Comparison of ENCODE assay signal across 14 mouse cellular contexts in the genomic region with DNA sequence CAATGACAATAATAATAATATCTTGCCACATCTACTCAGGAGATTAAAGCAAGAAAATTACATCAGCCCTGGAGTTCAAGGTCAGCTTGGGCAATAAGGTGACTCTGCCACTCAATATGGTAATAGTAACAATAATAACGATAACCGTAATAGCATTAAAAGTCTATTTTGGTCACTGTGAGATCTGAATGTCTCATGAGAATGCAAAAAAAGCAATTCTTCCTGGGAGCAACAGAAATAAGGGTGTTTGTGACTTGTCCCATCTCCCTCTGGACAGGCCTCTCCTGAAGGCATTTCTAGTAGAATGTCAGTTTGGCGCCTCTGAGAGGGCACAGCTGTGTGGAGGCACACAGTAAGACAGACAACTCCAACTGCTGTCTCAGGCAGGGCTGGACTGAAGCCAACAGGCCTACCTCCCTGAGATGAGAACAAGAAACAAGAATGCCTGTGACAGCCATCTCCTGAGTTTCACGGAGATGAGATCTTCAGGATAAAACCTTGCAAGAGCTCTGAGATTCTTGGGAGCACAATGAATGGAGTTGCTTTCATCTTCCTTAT.
DNase-seq lines count a peak whose midpoint lies in the region; ATAC-seq and TF ChIP-seq lines count a peak whose summit lies in the region.
"Had no signal": no experiment of that assay in that cellular context is flagged by ENCODE, and none has a peak within 500 bp of the region (broad histone marks: within the 10 kb centered on the region; RNA-seq: fewer than 3 reads in every experiment).

No protein-coding gene starts in this region.

- H3K27ac ChIP-seq in hindbrain, postnatal 0 days, result no peak overlapping the region
- H3K27ac ChIP-seq in hindbrain, embryonic 16.5 days (ENCODE audit: low read depth, low read length), result no peak overlapping the region
- H3K27ac ChIP-seq in lung, embryonic 16.5 days (ENCODE audit: low read length), result peak overlapping the region; percentile 30; the same call in 1 of the 2 replicates
- H3K27ac ChIP-seq: heart, adult 2 months; hindbrain, embryonic 15.5 days; liver, embryonic 15.5 days; midbrain, embryonic 10.5 days had no signal

- ATAC-seq in hindbrain, postnatal 0 days, result no peak
- ATAC-seq in hindbrain, embryonic 16.5 days, result no peak
- ATAC-seq in lung, embryonic 16.5 days (ENCODE audit: low read depth), result peak; percentile 92
- no peak for ATAC-seq in erythroid progenitor cell, adult 5-6 weeks (replicated peaks; ENCODE audit: low FRiP score, poor library complexity, severe bottlenecking)
- ATAC-seq: CD4-positive, CD25-positive, alpha-beta regulatory T cell, adult 4 months had no signal

- no peak for TF ChIP-seq POLR2A in myocyte (IDR thresholded peaks at IDR 0.05; ENCODE audit: insufficient read length, low read depth)

- no peak overlapping the region for H3ac ChIP-seq in myocyte (ENCODE audit: control insufficient read depth, insufficient read length)

- H3K4me3 ChIP-seq in hindbrain, postnatal 0 days (ENCODE audit: low read length), result no peak overlapping the region
- H3K4me3 ChIP-seq in hindbrain, embryonic 16.5 days (ENCODE audit: low read length), result no peak overlapping the region
- H3K4me3 ChIP-seq in lung, embryonic 16.5 days (ENCODE audit: low read length), result no peak overlapping the region
- no peak overlapping the region for H3K4me3 ChIP-seq in myocyte
- H3K4me3 ChIP-seq: heart, adult 2 months; hindbrain, embryonic 15.5 days; liver, embryonic 15.5 days; midbrain, embryonic 10.5 days had no signal

- no peak overlapping the region for H3K9ac ChIP-seq in hindbrain, postnatal 0 days (replicated peaks; ENCODE audit: low read length)
- H3K9ac ChIP-seq in hindbrain, embryonic 16.5 days (ENCODE audit: low read depth, low read length), result no peak overlapping the region
- H3K9ac ChIP-seq in lung, embryonic 16.5 days (ENCODE audit: low read length), result no peak overlapping the region
- H3K9ac ChIP-seq: hindbrain, embryonic 15.5 days; liver, embryonic 15.5 days had no signal

- peaks cover 18% of the 10 kb centered on the region for H3K4me1 ChIP-seq in hindbrain, postnatal 0 days (ENCODE audit: insufficient read depth, low read length)
- H3K4me1 ChIP-seq in hindbrain, embryonic 16.5 days (ENCODE audit: control insufficient read depth, insufficient read depth, low read depth, low read length), result peaks cover 24% of the 10 kb centered on the region
- H3K4me1 ChIP-seq in lung, embryonic 16.5 days (replicated peaks; ENCODE audit: control insufficient read depth, insufficient read depth, low read length), result no peaks in the 10 kb centered on the region
- H3K4me1 ChIP-seq: liver, embryonic 15.5 days had no signal

- no peaks in the 10 kb centered on the region for H3K36me3 ChIP-seq in hindbrain, postnatal 0 days (ENCODE audit: insufficient read depth, low read length)
- no peaks in the 10 kb centered on the region for H3K36me3 ChIP-seq in hindbrain, embryonic 16.5 days (ENCODE audit: control insufficient read depth, insufficient read depth, low read length)
- H3K36me3 ChIP-seq in lung, embryonic 16.5 days (ENCODE audit: control insufficient read depth, insufficient read depth, low read length), result no peaks in the 10 kb centered on the region
- H3K36me3 ChIP-seq in myocyte (ENCODE audit: control insufficient read depth, insufficient read depth), result no peaks in the 10 kb centered on the region
- H3K36me3 ChIP-seq: hindbrain, embryonic 15.5 days; liver, embryonic 15.5 days; midbrain, embryonic 10.5 days had no signal

- no peaks in the 10 kb centered on the region for H3K9me3 ChIP-seq in hindbrain, postnatal 0 days (ENCODE audit: low read length)
- no peaks in the 10 kb centered on the region for H3K9me3 ChIP-seq in hindbrain, embryonic 16.5 days (ENCODE audit: control insufficient read depth, low read length)
- no peaks in the 10 kb centered on the region for H3K9me3 ChIP-seq in lung, embryonic 16.5 days (ENCODE audit: control insufficient read depth, low read length)
- H3K9me3 ChIP-seq: hindbrain, embryonic 15.5 days; liver, embryonic 15.5 days; midbrain, embryonic 10.5 days had no signal

- H3K4me2 ChIP-seq in hindbrain, postnatal 0 days (ENCODE audit: low read depth, low read length), result no peak overlapping the region
- no peak overlapping the region for H3K4me2 ChIP-seq in hindbrain, embryonic 16.5 days (ENCODE audit: low read length)
- no peak overlapping the region for H3K4me2 ChIP-seq in lung, embryonic 16.5 days (ENCODE audit: low read depth, low read length)
- H3K4me2 ChIP-seq in myocyte (ENCODE audit: low read depth), result no peak overlapping the region
- H3K4me2 ChIP-seq: hindbrain, embryonic 15.5 days; liver, embryonic 15.5 days had no signal

- TF ChIP-seq CTCF in hindbrain, postnatal 0 days (IDR thresholded peaks at IDR 0.05; ENCODE audit: low read depth), result no peak

- H3K27me3 ChIP-seq in hindbrain, postnatal 0 days (ENCODE audit: insufficient read depth, low read length), result no peaks in the 10 kb centered on the region
- H3K27me3 ChIP-seq in hindbrain, embryonic 16.5 days (replicated peaks; ENCODE audit: control insufficient read depth, insufficient read depth, low read length), result no peaks in the 10 kb centered on the region
- no peaks in the 10 kb centered on the region for H3K27me3 ChIP-seq in lung, embryonic 16.5 days (ENCODE audit: control insufficient read depth, insufficient read depth, low read depth, low read length)
- no peaks in the 10 kb centered on the region for H3K27me3 ChIP-seq in myocyte (ENCODE audit: control insufficient read depth, insufficient read depth, insufficient read length)
- H3K27me3 ChIP-seq: hindbrain, embryonic 15.5 days; liver, embryonic 15.5 days had no signal

- WGBS in hindbrain, postnatal 0 days, result 62% methylated on average over 4 of the region's 4 CpGs
- 60% methylated on average over 4 of the region's 4 CpGs for WGBS in hindbrain, embryonic 16.5 days
- WGBS in lung, embryonic 16.5 days, result 59% methylated on average over 4 of the region's 4 CpGs

- H3K79me2 ChIP-seq in myocyte (ENCODE audit: control insufficient read depth, insufficient read depth), result no peaks in the 10 kb centered on the region

- peak; percentile 49 for DNase-seq in hindbrain, postnatal 0 days (ENCODE audit: low spot score)
- DNase-seq in right cerebral cortex, adult 18-20 months, result peak; percentile 16
- DNase-seq in right cerebral cortex, postnatal 25 days, result no peak
- DNase-seq: adrenal gland, postnatal 10 days; heart, adult 2 months; kidney, adult 18-20 months had no signal

TF ChIP-seq in myocyte, 11 proteins besides CTCF, POLR2A, EP300 and RAD21:
- peak; percentile 2 for TF ChIP-seq TCF3 (IDR thresholded peaks at IDR 0.05; ENCODE audit: insufficient read length, low read depth)
- no peak for TF ChIP-seq E2F4 (IDR thresholded peaks at IDR 0.05; ENCODE audit: insufficient read depth)
- peak in 2 of 3 experiments; percentile 57 to 73 for TF ChIP-seq MYOD1 (IDR thresholded peaks at IDR 0.05; ENCODE audit: control insufficient read depth in 1 of 3, insufficient read length in 2 of 3, low read depth in 2 of 3)
- TF ChIP-seq SRF (IDR thresholded peaks at IDR 0.05; ENCODE audit: control insufficient read depth, insufficient read length, low read depth), result no peak
- no peak for TF ChIP-seq USF1 (IDR thresholded peaks at IDR 0.05; ENCODE audit: low read depth)
- peak in 1 of 3 experiments; percentile 30 for TF ChIP-seq MYOG (IDR thresholded peaks at IDR 0.05; ENCODE audit: control insufficient read depth in 1 of 3, insufficient read depth in 1 of 3, insufficient read length in 2 of 3, low read depth in 2 of 3)
TF ChIP-seq in myocyte: peak in this region for 3.
